Mouse (Mus musculus) gastrocnemius, postnatal 36 days (tissue): ENCODE measurements around the gene Gucd1. TPM values are rescaled to one million over a fixed set of nuclear protein-coding genes. Genes with fewer than 3 reads are reported as not detected.
"Not testable (repeated sequence)": the region's sequence is repeated elsewhere in the genome, so short reads cannot be mapped to it uniquely, and the experiment has no call there.

Experiments
- DNase-seq, 2 experiments: peaks; one replicate each; pipeline ENCODE4 v3.0.0; 2022
- intact Hi-C: fragments of 180-260 bp; cut with DNase I; formaldehyde crosslinking; loops from one replicate; pipeline ENCODE4 v1.15.1; 2025
- long read RNA-seq, 2 experiments: library from polyadenylated mRNA; stranded (forward); transcript quantifications; one replicate each; pipeline ENCODE4 v2.0.0; 2021
- total RNA-seq, 2 experiments: library from RNA; stranded (reverse); gene quantifications; 2 replicates each; pipeline ENCODE4 v1.2.3; 2021

Gene Gucd1
- 10 to 100 TPM; 55.5 to 71.5 TPM for total RNA-seq
- long read RNA-seq, experiment 1, transcript Gucd1-201 (6 exons, 3,500 nt): major isoform, 38 of 53 reads
- long read RNA-seq, experiment 1, partial matches to known transcripts: 3 of 53 reads
- long read RNA-seq, experiment 1, other reads (novel, unspliced or antisense): 12 of 53 reads
- long read RNA-seq, experiment 2, transcript Gucd1-201 (6 exons, 3,500 nt): major isoform, 83 of 108 reads
- long read RNA-seq, experiment 2, partial matches to known transcripts: 3 of 108 reads
- long read RNA-seq, experiment 2, other reads (novel, unspliced or antisense): 21 of 108 reads

- intact Hi-C loops: no loop called here
- peak; percentile 96 to 99 for DNase-seq
These were observed at the start of gene Gucd1 for GRCm38 (mm10) chr10:75517758-75518143. Gene Gucd1, minus strand, starts transcription at chr10:75517972.

- not testable (repeated sequence) for DNase-seq
These were observed 49.0 kb upstream of the Gucd1 start for GRCm38 (mm10) chr10:75566765-75567164.

DNA sequence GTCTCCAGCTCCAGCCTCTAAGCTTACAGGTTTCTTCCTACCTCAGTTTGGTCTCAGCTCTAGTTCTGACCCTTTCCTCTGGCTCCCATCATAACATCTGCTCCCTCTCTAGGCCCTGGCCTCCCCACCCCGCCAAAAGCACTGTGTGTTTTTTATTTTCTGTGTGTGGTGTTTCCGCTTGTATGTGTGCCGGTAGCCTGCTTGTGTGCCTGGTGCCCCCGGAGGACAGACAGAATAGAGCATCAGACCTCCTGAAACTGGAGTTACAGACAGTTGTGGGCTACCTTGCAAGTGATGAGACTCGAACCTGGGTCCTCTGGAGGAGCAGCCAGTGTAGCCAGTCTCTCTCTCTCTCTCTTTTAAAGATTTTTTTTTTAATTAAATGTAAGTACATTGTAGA lies 48.5 kb upstream of the Gucd1 start:
- intact Hi-C loops: no loop called here
- DNase-seq: no peak

More at GRCm38 (mm10) chr10:75566765-75567164, 49.0 kb upstream of the Gucd1 start:
- intact Hi-C loops: not testable (repeated sequence)

GRCm38 (mm10) chr10:75565906-75566305 lies 48.1 kb upstream of the Gucd1 start:
- intact Hi-C loops: no loop called here
- no peak for DNase-seq

GRCm38 (mm10) chr10:75565436-75565835 lies 47.7 kb upstream of the Gucd1 start:
- DNase-seq: no peak
- intact Hi-C loops: no loop called here

GRCm38 (mm10) chr10:75564687-75565265 lies 47.0 kb upstream of the Gucd1 start:
- intact Hi-C loops: no loop called here
- no peak for DNase-seq

DNA sequence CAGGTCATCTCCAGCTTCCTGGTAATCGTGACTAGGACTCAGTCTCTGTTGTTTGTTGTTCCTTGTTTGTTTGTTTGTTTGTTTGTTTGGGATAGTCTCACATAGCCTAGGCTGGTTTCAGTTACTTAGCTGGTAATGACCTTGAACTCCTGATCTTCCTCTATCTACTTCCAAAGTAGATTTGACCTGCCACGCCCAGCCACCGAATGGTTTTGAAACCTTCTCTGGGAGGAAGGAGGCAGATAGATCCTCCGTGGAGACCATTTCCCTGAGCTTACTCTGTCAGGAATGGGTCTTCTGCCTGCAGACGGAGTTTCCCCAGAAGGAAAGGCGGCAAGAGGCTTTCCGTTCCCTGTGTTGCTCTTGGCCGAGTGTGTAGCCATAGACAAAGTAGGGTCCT lies 44.8 kb upstream of the Gucd1 start:
- intact Hi-C loops: no loop called here
- DNase-seq: no peak

DNA sequence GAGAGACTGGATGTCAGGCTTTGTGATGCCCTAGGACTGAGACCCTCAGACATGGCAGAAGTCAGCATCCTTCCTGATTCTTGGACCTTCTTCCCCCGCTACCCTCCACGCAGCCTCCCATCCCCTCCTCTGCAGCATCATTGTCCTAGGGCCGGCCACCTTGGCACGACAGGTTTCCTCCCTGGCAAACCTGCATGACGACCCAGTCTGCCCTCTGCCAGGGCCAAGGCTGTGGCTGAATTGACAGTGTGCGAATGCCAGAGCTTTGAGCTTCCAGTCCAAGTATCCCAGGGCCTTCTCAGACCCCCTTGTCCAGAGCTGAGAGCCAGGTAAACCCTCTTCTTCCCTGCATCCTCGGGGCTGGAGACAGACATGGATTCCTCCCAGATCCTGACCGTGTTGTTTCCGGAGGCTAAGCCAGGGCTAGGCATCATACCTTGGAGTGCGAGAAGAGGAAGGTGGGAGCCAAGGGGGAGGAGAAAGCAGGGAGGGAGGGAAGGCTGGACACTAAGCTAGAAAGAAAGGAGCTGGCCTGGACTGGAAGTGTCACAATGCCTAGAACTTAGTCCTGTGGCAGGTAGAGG lies 43.4 kb upstream of the Gucd1 start, which contains the start of gene Ggt1:
Gene Ggt1 (plus strand): TSS at position 534 of the 584 bp plus-strand sequence.
- DNase-seq: no peak
- intact Hi-C loops: no loop called here

GRCm38 (mm10) chr10:75560549-75560899 lies 42.8 kb upstream of the Gucd1 start:
- DNase-seq: no peak
- intact Hi-C loops: no loop called here

GRCm38 (mm10) chr10:75559676-75560548 lies 42.1 kb upstream of the Gucd1 start, which contains the start of gene Lrrc75b:
Gene Lrrc75b, minus strand, starts transcription at chr10:75560330.
- intact Hi-C loops: no loop called here
- peak; percentile 48 to 53 for DNase-seq

GRCm38 (mm10) chr10:75559041-75559675 lies 41.4 kb upstream of the Gucd1 start:
- DNase-seq: no peak
- intact Hi-C loops: no loop called here

GRCm38 (mm10) chr10:75558515-75558914 lies 40.7 kb upstream of the Gucd1 start:
- DNase-seq: no peak
- intact Hi-C loops: no loop called here

DNA sequence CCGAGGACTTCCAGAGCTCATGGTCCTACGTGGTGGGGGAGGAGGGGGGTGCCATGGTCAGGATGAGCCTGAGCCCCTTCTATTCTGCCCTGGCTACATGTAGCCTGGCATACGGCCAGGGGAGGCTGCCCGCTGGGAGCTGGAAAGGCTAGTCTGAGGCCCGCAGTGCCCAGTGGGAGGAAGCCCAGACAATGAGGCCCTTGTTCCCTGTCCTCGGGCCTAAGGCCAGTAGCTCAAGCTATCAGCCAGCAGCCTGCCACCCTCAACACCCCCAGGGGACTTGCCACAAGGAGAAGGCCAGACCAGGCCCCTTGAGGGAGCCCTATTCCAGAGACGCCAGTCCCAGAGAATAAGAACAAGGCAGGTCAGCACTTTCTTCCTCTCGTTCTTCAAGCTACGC lies 38.3 kb upstream of the Gucd1 start:
- DNase-seq: no peak
- intact Hi-C loops: no loop called here

DNA sequence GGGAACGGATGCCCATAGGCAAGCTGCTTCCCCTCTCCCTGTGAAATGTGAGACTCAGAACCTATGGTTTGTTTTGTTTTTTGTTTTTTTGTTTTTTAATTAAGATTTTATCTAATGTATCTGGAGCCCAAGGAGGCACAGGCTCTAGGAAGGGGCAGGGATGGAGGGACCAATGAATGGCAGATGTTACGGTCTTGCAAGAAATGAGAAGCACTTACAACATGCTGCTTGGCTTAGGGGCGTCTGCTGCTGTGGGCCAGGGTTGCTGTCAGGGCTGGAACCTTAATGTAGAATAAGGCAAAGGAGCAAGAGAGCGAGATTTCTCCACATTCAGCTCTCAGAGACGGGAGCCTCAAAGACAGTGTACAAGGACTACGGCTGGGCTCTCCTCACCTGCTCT lies 37.8 kb upstream of the Gucd1 start:
- DNase-seq: no peak
- intact Hi-C loops: no loop called here

DNA sequence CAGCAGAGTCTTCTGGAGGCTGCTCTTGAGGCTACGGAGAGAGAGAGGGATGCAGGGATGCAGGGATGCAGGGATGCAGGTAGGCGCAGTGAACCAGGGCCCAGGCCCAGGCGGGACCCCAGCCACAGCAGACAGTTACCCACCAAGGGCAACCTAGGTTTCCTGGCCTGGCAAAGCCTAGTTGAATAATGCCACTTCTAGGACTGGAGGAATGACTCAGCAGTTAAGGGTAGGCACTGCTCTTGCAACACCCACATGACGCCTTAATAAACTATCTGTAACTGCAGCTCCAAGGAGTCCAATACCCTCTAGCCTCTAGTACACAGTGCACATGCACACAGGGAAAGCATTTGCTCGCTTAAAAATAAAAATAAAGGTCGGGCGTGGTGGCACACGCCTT lies 36.3 kb upstream of the Gucd1 start:
- intact Hi-C loops: no loop called here
- DNase-seq: no peak

- intact Hi-C loops: no loop called here
- DNase-seq: no peak
These were observed 35.1 kb upstream of the Gucd1 start for GRCm38 (mm10) chr10:75552701-75553450.

DNA sequence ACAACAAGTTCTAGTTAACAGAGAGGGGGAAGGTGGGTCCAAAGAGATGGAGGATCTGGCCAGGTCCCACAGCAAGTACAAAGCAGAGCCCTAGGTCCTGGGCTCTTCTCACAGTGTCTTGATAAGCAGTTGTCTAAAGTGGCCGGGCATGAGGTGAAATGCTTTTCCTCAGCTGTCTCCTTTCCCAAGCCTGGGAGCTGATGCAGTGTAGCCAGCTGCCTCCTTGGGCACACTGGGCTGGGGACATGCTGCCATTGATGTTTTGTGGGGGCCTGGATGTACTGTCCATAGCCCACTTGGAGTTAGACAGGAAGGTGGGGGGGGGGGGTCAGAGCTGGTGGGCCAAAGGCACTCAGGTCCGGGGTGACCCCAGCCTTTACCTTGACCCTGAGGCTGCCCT lies 34.3 kb upstream of the Gucd1 start:
- no peak for DNase-seq
- intact Hi-C loops: no loop called here

DNA sequence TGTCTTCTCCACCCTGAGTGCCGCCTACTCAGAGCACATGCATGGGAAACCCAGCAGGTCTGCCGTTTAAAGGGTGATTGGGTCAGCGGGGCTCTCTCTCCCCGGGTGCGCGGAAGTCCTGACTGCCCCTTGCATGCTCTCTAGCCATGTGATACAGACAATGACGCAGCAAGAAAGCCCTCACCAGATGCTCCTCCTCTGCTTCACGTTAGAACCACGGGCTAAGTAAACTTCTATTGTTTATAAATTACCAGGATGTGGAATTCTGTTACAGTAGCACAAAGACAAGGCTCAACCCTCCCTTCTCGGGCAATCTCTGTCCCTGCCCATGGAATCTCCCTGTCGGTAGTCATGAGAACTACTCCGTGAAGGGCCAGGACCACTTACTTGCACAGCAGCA lies 33.4 kb upstream of the Gucd1 start:
- intact Hi-C loops: no loop called here
- no peak for DNase-seq

DNA sequence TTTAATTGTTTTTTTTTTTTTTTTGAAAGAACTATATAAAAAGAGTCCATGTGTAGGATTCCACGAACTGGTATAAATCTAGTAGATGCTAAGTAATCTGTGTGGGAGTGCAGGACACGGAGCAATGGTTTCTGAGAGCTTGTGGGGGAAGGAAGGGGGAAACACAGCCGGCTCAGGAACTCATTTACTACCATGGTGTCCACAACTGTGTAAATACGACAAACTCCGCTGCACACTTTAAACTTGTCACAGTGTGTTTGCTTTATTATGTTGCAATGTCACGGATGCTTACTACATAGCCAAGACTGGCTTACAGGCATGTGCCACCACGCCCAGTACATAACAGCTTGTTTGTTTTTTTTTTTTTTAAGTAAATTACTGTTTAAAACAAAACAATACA lies 32.1 kb upstream of the Gucd1 start:
- intact Hi-C loops: no loop called here
- no peak for DNase-seq

DNA sequence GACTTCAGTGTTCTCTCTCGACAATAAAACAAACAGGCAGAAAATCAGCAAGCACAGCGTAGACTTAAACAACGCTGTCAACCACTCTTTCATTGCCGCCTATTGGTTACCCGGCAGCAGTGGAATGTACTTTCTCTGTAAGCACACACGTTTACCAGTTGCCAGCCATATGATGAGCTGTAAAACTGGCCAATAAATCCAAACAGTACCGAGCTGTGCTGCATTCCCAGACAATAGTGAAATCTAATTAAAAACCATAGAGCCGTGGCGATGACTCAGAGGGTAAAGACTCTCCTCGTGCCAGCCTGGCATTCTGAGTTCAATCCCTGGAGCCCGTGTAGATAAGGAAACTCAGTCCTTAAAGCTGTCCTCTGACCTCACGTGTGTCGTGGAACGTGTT lies 30.7 kb upstream of the Gucd1 start:
- intact Hi-C loops: no loop called here
- DNase-seq: no peak
